Mouse (Mus musculus) left cerebral cortex, adult 9 months (tissue): ENCODE measurements at regions not wholly inside any gene's neighbourhood (a gene's known extent, or its start where the extent isn't known, plus 50 kb on each side); places are given as distances from the start of the nearest gene placed in this dataset.
A peak's percentile ranks its signal among the peaks of the same experiment; 100 is the strongest.
"Not testable (repeated sequence)": the region's sequence is repeated elsewhere in the genome, so short reads cannot be mapped to it uniquely, and the experiment has no call there.

Experiments
- DNase-seq, 2 experiments: peaks; one replicate each; pipeline ENCODE4 v3.0.0; 2022; ENCODE audit warnings: low spot score in 2 of 2

GRCm38 (mm10) chr11:63211501-63211900 lies 82.7 kb downstream of the Pmp22 start:
- DNase-seq, result no peak

- peak in 1 of 2 experiments; percentile 82 for DNase-seq
Measured at GRCm38 (mm10) chr11:63213043-63213442, 84.3 kb downstream of the Pmp22 start.

DNA sequence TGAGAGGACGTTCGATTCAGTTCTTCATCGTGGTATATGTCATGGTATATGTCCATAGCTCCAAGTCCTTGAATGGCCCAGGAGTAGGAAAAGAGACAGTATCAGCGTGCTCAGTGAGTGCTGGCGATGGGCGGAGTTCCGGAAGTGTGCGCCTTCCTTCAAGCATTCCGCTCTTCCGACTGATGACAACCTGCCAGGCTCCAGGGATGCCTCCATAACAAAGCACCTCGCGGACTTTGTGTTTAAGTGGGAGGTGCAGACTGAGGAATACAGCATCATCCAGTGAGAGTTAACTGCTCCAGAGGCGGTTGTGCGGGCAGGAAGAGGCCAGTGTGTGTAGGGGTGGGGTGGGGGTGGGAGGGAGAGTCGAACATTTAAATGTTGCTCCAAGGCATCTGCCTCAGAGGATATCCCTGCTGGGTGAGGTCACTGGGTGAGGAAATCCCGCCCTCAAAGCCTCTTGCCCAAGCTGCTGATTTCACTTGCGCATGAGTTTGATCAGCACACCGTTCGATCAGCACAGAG lies 85.2 kb downstream of the Pmp22 start:
- DNase-seq, result no peak

DNA sequence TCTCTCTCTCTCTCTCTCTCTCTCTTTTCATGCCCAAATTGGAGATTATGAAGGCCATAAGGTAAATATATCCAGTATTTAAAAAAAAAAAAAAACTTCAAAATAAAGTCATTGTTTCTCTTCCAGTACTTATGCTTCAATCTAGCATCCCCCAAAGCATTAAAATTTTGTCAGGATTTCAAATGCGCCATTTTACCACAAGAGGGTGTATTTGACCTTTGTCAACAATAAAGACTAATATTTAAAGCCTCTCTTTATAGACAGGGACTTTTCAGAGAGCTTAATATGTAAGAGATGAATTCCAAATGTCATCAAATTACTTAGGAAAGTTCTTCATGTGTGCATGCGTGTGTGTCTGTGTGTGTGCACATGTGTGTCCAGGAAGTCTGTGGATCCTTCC lies 87.2 kb downstream of the Pmp22 start:
- no peak for DNase-seq

- no peak for DNase-seq
Measured at GRCm38 (mm10) chr11:63217049-63217448, 88.3 kb downstream of the Pmp22 start.

GRCm38 (mm10) chr11:63226471-63226870 lies 97.7 kb downstream of the Pmp22 start:
- DNase-seq, result no peak

DNA sequence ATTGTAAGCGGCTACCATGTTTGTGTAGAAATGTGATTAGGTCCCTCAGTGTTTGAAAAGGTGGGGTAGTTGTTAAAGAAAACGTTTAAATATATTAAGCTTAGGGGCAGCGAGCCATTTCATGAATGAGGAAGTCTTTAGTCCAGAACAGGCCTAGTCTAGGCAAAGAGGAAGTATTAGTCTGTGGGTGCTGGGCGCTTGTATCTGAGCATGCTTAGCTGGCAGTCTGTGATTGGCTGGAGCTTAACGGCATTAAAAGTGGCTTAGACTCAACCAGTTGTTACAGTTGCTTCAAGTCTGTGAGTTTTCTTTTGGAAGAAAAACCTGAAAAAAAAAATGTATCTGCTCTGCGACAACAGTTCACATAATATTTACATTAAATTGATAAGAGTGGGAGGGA lies 102.0 kb downstream of the Pmp22 start:
- no peak for DNase-seq

DNA sequence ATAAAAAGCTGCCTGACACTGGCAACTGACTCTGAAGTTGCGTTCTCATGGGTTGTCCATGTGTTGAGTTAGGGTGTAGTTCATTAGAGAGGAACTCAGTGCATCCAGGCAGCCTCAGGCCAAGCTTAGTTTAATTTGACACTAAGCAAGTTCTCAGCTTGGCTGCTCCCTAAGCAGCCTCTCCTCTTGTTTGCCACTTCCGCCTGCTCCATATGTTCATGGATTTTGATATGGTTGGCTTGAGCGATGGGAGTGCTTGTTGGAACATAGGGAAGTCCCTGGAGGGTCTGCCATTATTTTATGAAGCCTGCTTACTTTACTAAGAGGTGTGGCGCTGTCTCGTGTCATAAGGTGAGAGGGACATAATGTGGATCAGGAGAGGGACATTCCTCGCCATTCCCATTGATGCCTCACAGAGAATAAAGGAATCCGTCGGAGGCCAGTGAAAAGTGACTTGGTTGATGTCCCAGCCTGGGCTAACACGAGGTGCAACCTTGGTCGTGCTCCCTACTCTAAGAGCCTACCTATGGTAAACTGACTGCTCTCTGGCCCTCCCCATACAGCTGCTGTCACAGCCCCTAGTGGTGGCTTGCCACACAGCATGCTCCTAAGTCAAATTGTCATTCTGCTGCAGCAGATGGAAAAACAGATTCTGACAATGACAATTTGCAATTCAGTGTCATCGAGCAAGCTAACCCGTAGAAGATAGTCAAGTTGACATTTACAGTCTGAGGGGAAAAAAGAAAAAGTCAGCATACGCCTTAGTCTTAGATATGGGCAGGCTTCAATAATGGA lies 104.6 kb downstream of the Pmp22 start:
- DNase-seq, result no peak

DNA sequence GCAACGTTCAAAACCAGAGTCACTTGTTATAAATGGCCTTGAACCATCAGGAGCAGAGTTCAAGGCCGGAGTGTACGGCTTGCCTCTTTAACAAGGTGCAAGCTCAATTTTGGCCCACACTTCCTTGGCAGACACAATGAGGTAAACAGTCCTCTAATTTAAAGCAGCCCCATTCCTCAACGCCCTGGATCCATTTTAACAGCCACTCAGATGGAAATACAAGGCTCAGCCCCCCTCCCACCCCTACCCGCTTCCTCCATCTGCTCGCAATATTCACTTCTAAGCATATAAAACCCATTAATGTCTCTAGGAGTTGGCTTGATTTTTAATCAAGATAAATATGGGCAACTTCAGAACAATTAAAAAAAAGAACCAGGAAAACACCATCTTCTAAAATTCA lies 105.7 kb downstream of the Pmp22 start:
- no peak for DNase-seq

GRCm38 (mm10) chr11:63238655-63239054 lies 109.9 kb downstream of the Pmp22 start:
- DNase-seq, result no peak

GRCm38 (mm10) chr11:63243906-63244416 lies 115.2 kb downstream of the Pmp22 start:
- no peak for DNase-seq

GRCm38 (mm10) chr11:63245041-63245440 lies 116.3 kb downstream of the Pmp22 start:
- DNase-seq, result no peak

DNA sequence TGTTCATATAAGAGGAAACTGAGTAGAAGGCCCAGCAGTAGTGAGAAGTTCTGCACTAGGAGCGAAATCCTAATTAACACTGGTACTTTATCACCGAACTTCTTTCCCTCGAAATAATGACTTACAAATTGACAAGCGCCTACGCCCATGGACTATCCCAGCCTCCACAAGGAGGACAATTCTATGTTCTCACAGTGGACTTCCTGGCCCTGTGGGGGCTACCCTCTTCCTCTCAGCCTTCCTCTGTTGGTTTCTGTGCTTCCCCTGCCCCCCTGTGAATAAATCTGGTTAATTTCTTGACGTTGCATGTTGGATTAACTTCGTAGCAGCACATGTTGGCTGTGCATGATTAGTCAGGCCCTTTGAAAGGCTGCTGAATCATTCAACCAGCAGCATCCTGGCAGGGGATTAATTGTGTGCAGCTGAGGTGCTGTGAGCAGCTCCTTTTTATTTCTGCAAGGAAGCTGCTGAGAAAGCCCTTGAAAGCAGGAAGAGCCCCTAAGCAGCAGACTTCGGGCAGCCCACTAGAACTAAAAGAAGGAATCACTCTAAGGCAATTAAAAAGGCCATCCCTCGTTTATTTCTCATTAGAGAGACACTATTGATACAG lies 117.4 kb downstream of the Pmp22 start:
- DNase-seq, result no peak

- DNase-seq, result no peak
Measured at GRCm38 (mm10) chr11:63252012-63252856, 123.5 kb downstream of the Pmp22 start.

- DNase-seq, result no peak
Measured at GRCm38 (mm10) chr11:63252968-63253602, 124.3 kb downstream of the Pmp22 start.

DNA sequence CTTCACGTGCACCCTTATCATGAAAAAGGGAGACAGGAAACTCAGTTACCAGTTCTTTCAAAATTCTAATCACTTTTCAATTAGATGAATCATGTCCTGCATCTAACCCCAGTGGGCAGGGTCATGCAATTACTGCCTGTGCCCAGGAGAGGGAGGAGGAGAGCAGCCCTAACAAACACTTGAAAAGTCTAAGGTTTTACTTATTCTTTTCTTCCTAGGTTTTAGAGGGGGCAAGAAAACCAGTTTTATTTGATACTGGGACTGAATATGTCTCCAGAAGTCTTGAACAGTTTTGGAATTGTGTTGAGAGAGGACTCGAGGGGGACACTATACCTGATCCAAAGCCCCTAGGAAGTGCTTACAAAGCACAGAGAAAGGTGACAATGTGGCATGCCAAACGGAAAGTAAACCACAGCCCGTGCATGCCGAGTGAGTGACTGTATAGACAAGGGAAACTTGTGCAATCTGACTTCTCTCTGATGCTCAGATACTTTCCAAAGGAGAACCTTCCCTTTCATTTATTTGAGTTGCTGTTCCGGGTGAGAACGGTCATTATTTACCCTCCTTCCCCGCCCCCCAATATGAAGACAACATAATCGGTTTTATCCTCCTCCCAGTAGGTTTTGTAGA lies 135.8 kb downstream of the Pmp22 start:
- no peak for DNase-seq

GRCm38 (mm10) chr11:63266290-63266689 lies 137.5 kb downstream of the Pmp22 start:
- DNase-seq, result not testable (repeated sequence)

DNA sequence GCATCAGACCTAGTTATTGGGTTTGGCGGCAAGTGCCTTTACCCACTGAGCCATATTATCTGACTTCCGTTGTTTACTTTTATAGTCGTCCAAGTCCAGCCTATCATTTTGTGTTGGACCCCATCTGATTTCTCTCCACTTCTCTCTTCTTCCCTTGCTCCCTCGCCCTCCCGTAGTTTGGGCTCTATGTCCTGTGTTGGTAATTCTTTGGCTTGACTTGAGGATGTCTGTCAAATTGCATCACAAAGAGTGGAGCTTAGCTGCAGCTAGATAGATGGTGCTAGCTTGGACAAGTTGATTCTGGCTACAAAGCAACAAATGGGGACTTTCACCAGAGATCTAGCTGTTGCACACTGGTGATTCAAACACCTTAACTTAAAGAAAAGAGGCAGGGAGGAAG lies 147.9 kb downstream of the Pmp22 start:
- DNase-seq, result no peak

- DNase-seq, result no peak
Measured at GRCm38 (mm10) chr11:63281839-63282238, 153.1 kb downstream of the Pmp22 start.

DNA sequence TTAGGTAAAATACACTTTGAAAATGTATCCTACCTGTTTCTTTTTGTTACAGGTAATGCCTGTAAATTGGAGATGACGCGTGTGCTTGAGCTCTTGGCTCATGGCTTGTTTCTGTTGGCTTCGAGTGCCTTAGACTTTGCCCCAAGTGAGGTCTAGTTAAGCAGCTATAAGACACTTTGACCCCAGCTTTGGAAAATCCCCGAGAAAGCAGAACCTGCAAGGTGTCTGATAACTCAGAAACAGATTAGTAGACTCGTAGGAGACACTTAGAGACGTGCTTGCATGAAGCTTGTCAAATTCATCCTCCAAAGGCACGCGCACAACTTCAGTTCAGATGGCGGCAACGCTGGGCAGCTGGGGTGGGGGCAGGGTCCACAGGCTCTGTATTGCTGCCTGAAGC lies 153.8 kb downstream of the Pmp22 start:
- no peak for DNase-seq

DNA sequence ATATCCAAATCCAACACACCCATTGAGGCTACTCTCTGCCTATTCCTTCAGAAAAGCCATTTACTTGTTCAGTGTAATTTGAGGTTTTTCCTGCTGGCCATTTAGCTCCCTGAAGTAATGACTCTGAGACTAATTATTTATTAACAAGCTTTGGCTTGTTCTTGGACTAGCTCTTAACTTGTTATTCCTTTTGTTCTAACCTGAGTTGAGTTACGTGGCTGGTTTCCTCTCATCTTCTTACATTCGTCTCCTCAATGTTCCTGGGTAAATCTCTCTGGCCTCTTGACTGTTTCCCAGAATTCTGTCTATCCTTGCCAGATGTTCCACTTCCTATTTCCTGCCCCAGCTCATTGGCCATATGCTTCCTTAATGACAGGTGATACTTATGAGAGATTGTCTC lies 157.2 kb downstream of the Pmp22 start:
- no peak for DNase-seq
